Mouse (Mus musculus): ENCODE measurements around the gene Cxcl1. TPM values are rescaled to one million over a fixed set of nuclear protein-coding genes. Genes with fewer than 3 reads are reported as not detected.
"Not testable (repeated sequence)": the region's sequence is repeated elsewhere in the genome, so short reads cannot be mapped to it uniquely, and the experiment has no call there.

Cxcl1 gene
- 0.06 and 0.08 TPM in 2 replicates for polyA plus RNA-seq (2012; rRNA removed)

- H3K4me1 ChIP-seq (ENCODE audit: control insufficient read depth, insufficient read depth, low read length) = no peaks in the 10 kb centered on the region
- TF ChIP-seq POLR2A (IDR thresholded peaks at IDR 0.05; ENCODE audit: extremely low read depth, insufficient read depth, low read length) = no peak
- TF ChIP-seq CTCF (IDR thresholded peaks at IDR 0.05; ENCODE audit: extremely low read depth, insufficient read depth, low read length) = 0 out of 2 replicates have a peak, but pooled peaks have one; percentile 7
- peak within 1 kb of the TSS; percentile 33 for H3K4me3 ChIP-seq (ENCODE audit: insufficient read depth, low read length)
- H3K27ac ChIP-seq (ENCODE audit: insufficient read depth, low read length) = no peak within 1 kb of the TSS
Measured at GRCm38 (mm10) chr5:90890519-90891463, at the start of gene Cxcl1. TSS of gene Cxcl1 (plus strand) at chr5:90891241.

- H3K4me3 ChIP-seq (ENCODE audit: insufficient read depth, low read length) = no peak overlapping the region
- H3K4me1 ChIP-seq (ENCODE audit: control insufficient read depth, insufficient read depth, low read length) = no peaks in the 10 kb centered on the region
- no peak overlapping the region for H3K27ac ChIP-seq (ENCODE audit: insufficient read depth, low read length)
- TF ChIP-seq POLR2A (IDR thresholded peaks at IDR 0.05; ENCODE audit: extremely low read depth, insufficient read depth, low read length) = no peak
- no peak for TF ChIP-seq CTCF (IDR thresholded peaks at IDR 0.05; ENCODE audit: extremely low read depth, insufficient read depth, low read length)
Measured at GRCm38 (mm10) chr5:90843891-90844290, 47.1 kb upstream of the Cxcl1 start.

GRCm38 (mm10) chr5:90850096-90850495 lies 40.9 kb upstream of the Cxcl1 start:
- H3K4me3 ChIP-seq (ENCODE audit: insufficient read depth, low read length); H3K4me1 ChIP-seq (ENCODE audit: control insufficient read depth, insufficient read depth, low read length); H3K27ac ChIP-seq (ENCODE audit: insufficient read depth, low read length): not testable (repeated sequence)

- H3K4me1 ChIP-seq (ENCODE audit: control insufficient read depth, insufficient read depth, low read length); H3K4me3 ChIP-seq (ENCODE audit: insufficient read depth, low read length); H3K27ac ChIP-seq (ENCODE audit: insufficient read depth, low read length): not testable (repeated sequence)
Measured at GRCm38 (mm10) chr5:90851391-90851790, 39.6 kb upstream of the Cxcl1 start.

GRCm38 (mm10) chr5:90853206-90853605 lies 37.8 kb upstream of the Cxcl1 start:
- no peak for TF ChIP-seq POLR2A (IDR thresholded peaks at IDR 0.05; ENCODE audit: extremely low read depth, insufficient read depth, low read length)
- no peak for TF ChIP-seq CTCF (IDR thresholded peaks at IDR 0.05; ENCODE audit: extremely low read depth, insufficient read depth, low read length)
- H3K27ac ChIP-seq (ENCODE audit: insufficient read depth, low read length) = no peak overlapping the region

GRCm38 (mm10) chr5:90855308-90856230 lies 35.5 kb upstream of the Cxcl1 start:
- TF ChIP-seq CTCF (IDR thresholded peaks at IDR 0.05; ENCODE audit: extremely low read depth, insufficient read depth, low read length) (no peak), POLR2A (IDR thresholded peaks at IDR 0.05; ENCODE audit: extremely low read depth, insufficient read depth, low read length) (no peak)
- Histone ChIP-seq H3K27ac (ENCODE audit: insufficient read depth, low read length) (no peak overlapping the region), H3K4me1 (ENCODE audit: control insufficient read depth, insufficient read depth, low read length) (no peaks in the 10 kb centered on the region), H3K4me3 (ENCODE audit: insufficient read depth, low read length) (no peak overlapping the region)

More at GRCm38 (mm10) chr5:90853206-90853605, 37.8 kb upstream of the Cxcl1 start:
- no peak overlapping the region for H3K4me3 ChIP-seq (ENCODE audit: insufficient read depth, low read length)
- no peaks in the 10 kb centered on the region for H3K4me1 ChIP-seq (ENCODE audit: control insufficient read depth, insufficient read depth, low read length)

- Histone ChIP-seq H3K4me1 (ENCODE audit: control insufficient read depth, insufficient read depth, low read length) (no peaks in the 10 kb centered on the region), H3K4me3 (ENCODE audit: insufficient read depth, low read length) (no peak overlapping the region), H3K27ac (ENCODE audit: insufficient read depth, low read length) (no peak overlapping the region)
- TF ChIP-seq CTCF (IDR thresholded peaks at IDR 0.05; ENCODE audit: extremely low read depth, insufficient read depth, low read length) (no peak), POLR2A (IDR thresholded peaks at IDR 0.05; ENCODE audit: extremely low read depth, insufficient read depth, low read length) (no peak)
Measured at GRCm38 (mm10) chr5:90857463-90857862, 33.6 kb upstream of the Cxcl1 start.

GRCm38 (mm10) chr5:90858429-90858828 lies 32.6 kb upstream of the Cxcl1 start:
- no peak for TF ChIP-seq POLR2A (IDR thresholded peaks at IDR 0.05; ENCODE audit: extremely low read depth, insufficient read depth, low read length)
- no peak for TF ChIP-seq CTCF (IDR thresholded peaks at IDR 0.05; ENCODE audit: extremely low read depth, insufficient read depth, low read length)
- Histone ChIP-seq H3K4me1 (ENCODE audit: control insufficient read depth, insufficient read depth, low read length) (no peaks in the 10 kb centered on the region), H3K4me3 (ENCODE audit: insufficient read depth, low read length) (no peak overlapping the region), H3K27ac (ENCODE audit: insufficient read depth, low read length) (no peak overlapping the region)

- no peaks in the 10 kb centered on the region for H3K4me1 ChIP-seq (ENCODE audit: control insufficient read depth, insufficient read depth, low read length)
- H3K4me3 ChIP-seq (ENCODE audit: insufficient read depth, low read length) = no peak overlapping the region
- H3K27ac ChIP-seq (ENCODE audit: insufficient read depth, low read length) = no peak overlapping the region
- TF ChIP-seq CTCF (IDR thresholded peaks at IDR 0.05; ENCODE audit: extremely low read depth, insufficient read depth, low read length) (no peak), POLR2A (IDR thresholded peaks at IDR 0.05; ENCODE audit: extremely low read depth, insufficient read depth, low read length) (no peak)
Measured at GRCm38 (mm10) chr5:90859031-90859430, 32.0 kb upstream of the Cxcl1 start.
